Mouse (Mus musculus) lung, embryonic 14.5 days (tissue): Measurements from ENCODE around the gene Arhgef28. TPM values are rescaled to one million over a fixed set of nuclear protein-coding genes. Genes with fewer than 3 reads are reported as not detected.

Source experiments
- ATAC-seq: fragments of 200-750 bp; cut with Nextera tagmentation; 2 replicates; pipeline ENCODE4 v1.8.0; 2017; ENCODE audit warnings: mild to moderate bottlenecking, moderate TSS enrichment, moderate library complexity; ENCODE audit not compliant: insufficient read depth
- DNase-seq: peaks from one replicate; pipeline ENCODE4 v3.0.0-alpha.2; 2015
- H3K27ac ChIP-seq: fragments of 300-500 bp; sonication (generic); 2 replicates; pipeline ENCODE4 v1.5.1; 2014; ENCODE audit warnings: low read depth, mild to moderate bottlenecking, moderate library complexity
- H3K27me3 ChIP-seq: fragments of 300-500 bp; sonication (generic); 2 replicates; pipeline ENCODE4 v1.6.1; 2014; ENCODE audit warnings: low read length, control low read depth; ENCODE audit not compliant: insufficient read depth
- H3K36me3 ChIP-seq: fragments of 300-500 bp; sonication (generic); 2 replicates; pipeline ENCODE4 v1.6.1; 2014; ENCODE audit warnings: control low read depth; ENCODE audit not compliant: insufficient read depth
- H3K4me1 ChIP-seq: fragments of 300-500 bp; sonication (generic); 2 replicates; pipeline ENCODE4 v1.6.1; 2014; ENCODE audit warnings: antibody characterized with exemption, control low read depth; ENCODE audit not compliant: insufficient read depth
- H3K4me2 ChIP-seq: fragments of 300-500 bp; sonication (generic); 2 replicates; pipeline ENCODE4 v1.6.1; 2014; ENCODE audit warnings: mild to moderate bottlenecking
- H3K4me3 ChIP-seq: fragments of 300-500 bp; sonication (generic); 2 replicates; pipeline ENCODE4 v1.5.1; 2014; ENCODE audit warnings: low read depth, low read length
- H3K9ac ChIP-seq: fragments of 300-500 bp; sonication (generic); 2 replicates; pipeline ENCODE4 v1.6.1; 2014
- H3K9me3 ChIP-seq: fragments of 300-500 bp; sonication (generic); 2 replicates; pipeline ENCODE4 v1.6.1; 2016; ENCODE audit warnings: low read depth, low read length, control low read depth
- CTCF ChIP-seq: IDR thresholded peaks from 2 replicates; pipeline ENCODE4 v1.5.1; 2016; ENCODE audit warnings: antibody characterized with exemption, low read depth
- WGBS: fragments of 180-500 bp; shearing (Covaris S2); extraction: QIAGEN DNeasy Blood & Tissue Kit; methylation state at CpG from one replicate; pipeline ENCODE4 v1.1.7; 2014; 5-methylcytosine and 5-hydroxymethylcytosine counted together
- polyA plus RNA-seq: library from polyadenylated mRNA; unstranded; fragments of >200 nt; fragmentation: Nextera tagmentation; extraction: Ambion mirVana; gene quantifications from 2 replicates; pipeline ENCODE4 v1.2.1, GENCODE M21; 2014

The Arhgef28 gene
- polyA plus RNA-seq, 1 experiment from 2014 or later = 15.0 TPM

DNA sequence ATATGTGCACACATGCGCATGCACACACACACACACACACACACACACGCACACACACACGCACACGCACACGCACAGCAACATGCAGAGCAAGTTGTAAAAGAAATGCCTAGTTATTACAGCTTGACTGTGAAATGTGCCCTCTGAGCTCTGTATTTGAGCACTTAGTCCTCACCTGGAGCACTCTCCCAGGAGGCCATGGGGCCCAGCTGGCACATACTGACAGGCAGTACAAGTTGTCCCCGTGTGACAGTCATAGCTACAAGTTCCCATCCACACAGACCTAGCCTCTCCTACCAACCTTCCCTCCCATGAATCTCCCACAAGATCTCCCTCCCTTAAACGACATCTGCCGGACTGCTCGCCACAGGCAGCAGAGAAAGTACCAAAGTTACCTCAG, 205.4 kb downstream of the Arhgef28 start:
- Histone ChIP-seq H3K4me1 (peaks cover 10% of the 10 kb centered on the region; the same call in 1 of the 2 replicates), H3K4me3 (no peak overlapping the region), H3K9me3 (no peaks in the 10 kb centered on the region), H3K36me3 (no peaks in the 10 kb centered on the region), H3K4me2 (no peak overlapping the region), H3K27ac (no peak overlapping the region), H3K27me3 (no peaks in the 10 kb centered on the region), H3K9ac (no peak overlapping the region)
- no peak for TF ChIP-seq CTCF
- DNase-seq = no peak
- no peak for ATAC-seq
- 82% methylated on average over 9 of the region's 9 CpGs for WGBS

DNA sequence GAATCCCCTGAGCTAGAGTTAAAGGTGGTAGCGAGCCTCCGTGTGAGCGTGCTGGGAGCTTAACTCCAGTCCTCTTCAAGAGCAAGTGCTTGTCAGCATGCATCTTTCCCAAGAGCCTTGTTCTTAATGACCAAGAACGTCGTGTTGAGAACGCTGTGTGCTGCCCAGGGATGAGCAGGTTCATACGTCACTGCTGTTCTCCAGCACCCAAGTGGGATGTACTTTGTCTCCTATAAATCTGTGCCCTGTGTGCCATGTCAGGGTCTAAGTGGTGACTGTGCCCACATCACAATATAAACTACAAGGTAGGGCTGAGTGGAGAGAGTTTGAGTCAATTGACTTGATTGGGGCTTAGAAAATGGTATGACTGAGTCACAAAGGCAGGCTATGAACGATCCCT, 207.1 kb downstream of the Arhgef28 start:
- H3K4me3 ChIP-seq = no peak overlapping the region
- no peaks in the 10 kb centered on the region for H3K27me3 ChIP-seq
- 79% methylated on average over 8 of the region's 8 CpGs for WGBS
- no peak for TF ChIP-seq CTCF
- no peaks in the 10 kb centered on the region for H3K36me3 ChIP-seq
- no peaks in the 10 kb centered on the region for H3K9me3 ChIP-seq
- no peak for DNase-seq
- peaks cover 10% of the 10 kb centered on the region; the same call in 1 of the 2 replicates for H3K4me1 ChIP-seq
- H3K9ac ChIP-seq = no peak overlapping the region
- H3K4me2 ChIP-seq = no peak overlapping the region
- no peak overlapping the region for H3K27ac ChIP-seq
- no peak for ATAC-seq

DNA sequence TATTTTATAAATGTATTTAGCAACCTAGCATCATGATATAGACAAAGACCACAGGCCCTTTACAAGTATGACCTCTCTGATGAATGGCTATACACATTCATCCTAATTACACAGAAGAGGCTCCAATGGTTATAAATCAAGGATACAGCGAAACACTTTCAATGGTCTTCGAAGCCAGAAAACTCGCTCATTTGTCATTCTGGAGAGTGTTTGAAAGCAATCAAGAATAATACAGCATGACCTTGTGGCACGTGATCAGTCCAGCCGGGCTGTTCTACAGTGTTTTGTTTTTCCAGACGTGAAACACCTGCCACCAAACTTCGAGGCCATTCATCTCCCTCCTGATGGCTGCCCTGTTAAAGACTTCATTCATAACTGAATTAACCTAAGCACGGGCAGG, 207.7 kb downstream of the Arhgef28 start:
- DNase-seq (no peak), ATAC-seq (no peak)
- Histone ChIP-seq H3K27ac (no peak overlapping the region), H3K36me3 (no peaks in the 10 kb centered on the region), H3K9ac (no peak overlapping the region), H3K27me3 (no peaks in the 10 kb centered on the region), H3K4me3 (no peak overlapping the region), H3K4me2 (no peak overlapping the region), H3K4me1 (peaks cover 10% of the 10 kb centered on the region; the same call in 1 of the 2 replicates), H3K9me3 (no peaks in the 10 kb centered on the region)
- no peak for TF ChIP-seq CTCF
- WGBS = 34% methylated on average over 8 of the region's 8 CpGs

DNA sequence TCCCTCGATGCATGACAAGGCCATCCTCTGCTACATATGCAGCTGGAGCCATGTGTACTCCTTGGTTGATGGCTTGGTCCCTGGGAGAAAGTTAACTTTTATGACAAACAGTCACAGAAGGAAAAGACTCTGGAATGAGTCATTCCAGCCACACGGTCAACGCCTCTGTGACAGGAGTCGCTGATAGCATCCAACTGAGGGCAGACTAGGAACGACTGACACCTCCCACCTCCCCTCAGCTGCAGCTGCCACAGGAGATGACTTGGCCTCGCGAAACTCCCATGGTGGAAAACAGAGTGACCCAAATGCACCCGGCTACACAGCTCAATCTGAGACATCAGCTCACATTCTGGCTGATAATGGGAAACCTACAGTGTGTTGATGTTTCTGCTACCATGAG, 215.3 kb downstream of the Arhgef28 start:
- Histone ChIP-seq H3K27me3 (no peaks in the 10 kb centered on the region), H3K4me1 (no peaks in the 10 kb centered on the region), H3K9me3 (no peaks in the 10 kb centered on the region), H3K4me3 (no peak overlapping the region), H3K4me2 (no peak overlapping the region), H3K27ac (no peak overlapping the region), H3K9ac (no peak overlapping the region), H3K36me3 (no peaks in the 10 kb centered on the region)
- DNase-seq (peak; percentile 42), ATAC-seq (no peak)
- no peak for TF ChIP-seq CTCF
- 31% methylated on average over 8 of the region's 8 CpGs for WGBS

DNA sequence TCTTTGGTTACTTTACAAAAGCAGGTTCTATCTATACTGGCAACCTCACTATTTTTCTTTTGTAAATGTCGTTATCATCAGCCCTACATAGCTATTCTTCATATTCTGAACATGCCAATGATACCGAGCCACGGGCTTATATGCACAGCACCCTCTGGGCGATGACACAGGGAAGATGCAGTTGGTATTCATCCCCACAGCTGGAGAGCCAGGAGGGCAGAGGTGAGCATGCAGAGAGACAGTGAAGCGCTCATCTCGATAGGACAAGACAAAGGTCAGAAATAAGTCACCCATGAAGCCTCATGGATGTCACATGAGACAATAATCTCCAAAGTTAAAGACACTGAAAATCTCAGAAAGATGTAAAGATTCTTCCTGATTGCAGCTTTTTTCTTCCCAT, 217.4 kb downstream of the Arhgef28 start:
- ATAC-seq (no peak), DNase-seq (no peak)
- Histone ChIP-seq H3K4me1 (no peaks in the 10 kb centered on the region), H3K27ac (no peak overlapping the region), H3K9ac (no peak overlapping the region), H3K36me3 (no peaks in the 10 kb centered on the region), H3K27me3 (no peaks in the 10 kb centered on the region), H3K4me3 (no peak overlapping the region), H3K9me3 (no peaks in the 10 kb centered on the region), H3K4me2 (no peak overlapping the region)
- 83% methylated on average over 6 of the region's 6 CpGs for whole genome bisulfite sequencing
- TF ChIP-seq CTCF = no peak

DNA sequence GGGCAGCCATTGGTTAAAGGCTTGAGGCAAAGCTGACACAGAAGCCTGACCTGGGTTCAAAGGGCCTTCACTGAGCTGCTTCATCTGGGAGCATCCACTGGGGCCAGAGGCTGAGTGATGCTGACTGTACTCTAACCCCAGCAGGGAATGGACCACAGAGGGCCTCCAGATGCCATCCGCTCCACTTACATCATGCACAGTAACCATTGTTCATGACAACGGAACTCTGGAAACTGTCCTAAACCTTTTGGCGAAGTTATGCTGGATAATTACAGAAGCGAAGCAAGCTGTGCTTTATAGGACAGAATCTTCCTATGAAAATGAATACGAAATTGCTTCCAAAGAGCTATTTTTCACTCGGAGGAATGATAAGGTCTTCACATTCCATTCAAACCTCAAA, 219.5 kb downstream of the Arhgef28 start:
- H3K27ac ChIP-seq = no peak overlapping the region
- DNase-seq (no peak), ATAC-seq (no peak)
- no peaks in the 10 kb centered on the region for H3K27me3 ChIP-seq
- H3K4me3 ChIP-seq = no peak overlapping the region
- no peaks in the 10 kb centered on the region for H3K36me3 ChIP-seq
- 77% methylated on average over 6 of the region's 6 CpGs for WGBS
- TF ChIP-seq CTCF = no peak
- H3K4me2 ChIP-seq = no peak overlapping the region
- H3K4me1 ChIP-seq = peaks cover 3% of the 10 kb centered on the region
- H3K9ac ChIP-seq = no peak overlapping the region
- H3K9me3 ChIP-seq = no peaks in the 10 kb centered on the region

DNA sequence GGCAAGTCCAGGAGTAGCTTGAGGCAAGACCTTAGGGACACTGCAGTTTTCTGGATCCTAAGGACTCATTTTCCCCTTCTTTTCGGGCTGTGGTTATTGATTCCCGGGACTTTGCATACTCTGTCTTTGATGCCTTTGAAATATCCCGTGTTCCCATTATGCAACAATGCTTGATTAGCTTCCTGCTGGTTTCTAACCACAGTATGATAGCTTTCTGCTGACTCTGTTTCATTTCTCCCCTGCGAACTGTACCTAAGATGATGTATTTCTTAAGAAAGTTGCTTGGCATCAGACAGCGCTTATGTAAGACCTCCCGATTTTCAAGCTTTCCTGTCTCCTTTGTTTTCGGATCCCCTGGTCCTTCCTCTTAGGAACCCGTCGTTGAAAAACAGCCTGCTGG, 229.1 kb downstream of the Arhgef28 start:
- WGBS = 79% methylated on average over 9 of the region's 9 CpGs
- Histone ChIP-seq H3K9ac (no peak overlapping the region), H3K9me3 (no peaks in the 10 kb centered on the region), H3K36me3 (no peaks in the 10 kb centered on the region), H3K4me1 (peaks cover 5% of the 10 kb centered on the region), H3K27ac (no peak overlapping the region), H3K27me3 (no peaks in the 10 kb centered on the region), H3K4me2 (no peak overlapping the region), H3K4me3 (no peak overlapping the region)
- DNase-seq (no peak), ATAC-seq (no peak)
- TF ChIP-seq CTCF = no peak

DNA sequence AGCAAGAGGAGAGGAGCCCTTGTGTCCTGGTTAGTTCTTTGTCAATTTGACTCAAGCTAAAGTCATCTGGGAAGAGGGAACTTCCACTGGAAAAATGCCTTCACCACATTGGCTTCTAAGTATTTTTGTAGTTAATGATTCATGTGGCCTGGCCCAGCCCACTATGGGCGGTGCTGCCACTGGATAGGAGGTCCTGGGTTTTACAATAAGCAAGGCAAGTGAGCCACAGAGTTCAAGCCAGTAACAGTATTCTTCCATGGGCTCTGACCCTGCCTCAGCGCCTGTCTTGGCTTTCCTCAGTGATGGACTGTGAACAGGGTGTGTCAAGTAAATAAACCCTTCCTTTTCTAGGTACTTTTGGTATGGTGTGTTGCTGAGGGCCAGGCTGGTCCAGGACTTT, 229.6 kb downstream of the Arhgef28 start:
- ATAC-seq (no peak), DNase-seq (no peak)
- H3K36me3 ChIP-seq = no peaks in the 10 kb centered on the region
- no peak overlapping the region for H3K4me2 ChIP-seq
- no peaks in the 10 kb centered on the region for H3K27me3 ChIP-seq
- H3K4me3 ChIP-seq = no peak overlapping the region
- 84% methylated on average over 2 of the region's 2 CpGs for WGBS
- no peak overlapping the region for H3K27ac ChIP-seq
- no peaks in the 10 kb centered on the region for H3K9me3 ChIP-seq
- H3K4me1 ChIP-seq = peaks cover 1% of the 10 kb centered on the region
- TF ChIP-seq CTCF = no peak
- no peak overlapping the region for H3K9ac ChIP-seq
